Mouse (Mus musculus): Measurements from ENCODE around the gene Vmn1r139.
"Not testable (repeated sequence)": the region's sequence is repeated elsewhere in the genome, so short reads cannot be mapped to it uniquely, and the experiment has no call there.

The Vmn1r139 gene

GRCm38 (mm10) chr7:22068757-22069156 is at the start of gene Vmn1r139:
Gene Vmn1r139, plus strand, starts transcription at chr7:22069057.
- not testable (repeated sequence) for DNase-seq (ENCODE audit: extremely low spot score, low spot score)

- DNase-seq (ENCODE audit: extremely low spot score, low spot score) = not testable (repeated sequence)
Measured at GRCm38 (mm10) chr7:22028797-22029196, 40.1 kb upstream of the Vmn1r139 start, which contains the start of gene Vmn1r138. Gene Vmn1r138, minus strand, starts transcription at chr7:22028897.

- DNase-seq (ENCODE audit: extremely low spot score, low spot score) = not testable (repeated sequence)
Measured at GRCm38 (mm10) chr7:22056205-22056604, 12.7 kb upstream of the Vmn1r139 start, which contains the start of gene Gm6176. Gene Gm6176, minus strand, starts transcription at chr7:22056305.

- not testable (repeated sequence) for DNase-seq (ENCODE audit: extremely low spot score, low spot score)
Measured at GRCm38 (mm10) chr7:22118145-22118544, 49.3 kb downstream of the Vmn1r139 start, which contains the start of gene Gm16451. Gene Gm16451, minus strand, starts transcription at chr7:22118245.

GRCm38 (mm10) chr7:22134641-22135040 is 65.8 kb downstream of the Vmn1r139 start, which contains the start of gene Gm10666:
Gene Gm10666, minus strand, starts transcription at chr7:22134741.
- DNase-seq (ENCODE audit: extremely low spot score, low spot score) = not testable (repeated sequence)
